11 mouse cellular contexts compared by ENCODE assay signal in the genomic region with DNA sequence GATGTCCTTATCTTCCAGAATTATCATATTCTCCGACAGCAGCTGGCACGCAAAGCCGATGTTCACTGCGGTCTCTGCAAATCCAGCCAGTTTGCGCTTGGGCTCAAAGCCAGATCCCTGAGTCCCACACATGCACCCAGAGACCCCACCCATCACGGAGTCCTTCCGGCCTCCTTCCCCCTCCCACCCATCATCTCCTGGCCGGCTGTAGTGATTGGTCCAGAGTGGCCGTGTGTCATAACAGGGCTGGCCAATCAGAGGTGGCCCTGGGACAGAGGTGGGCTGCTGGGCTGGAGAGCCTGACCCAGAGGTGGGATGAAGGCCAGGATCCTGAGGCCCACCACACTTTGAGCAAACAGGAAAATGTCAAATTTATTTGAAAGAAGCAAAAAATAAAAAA. TPM values are rescaled to one million over a fixed set of nuclear protein-coding genes. Genes with fewer than 3 reads are reported as not detected.
A peak's percentile ranks its signal among the peaks of the same experiment; 100 is the strongest.
DNase-seq lines count a peak whose midpoint lies in the region; ATAC-seq and TF ChIP-seq lines count a peak whose summit lies in the region.
"Had no signal": no experiment of that assay in that cellular context is flagged by ENCODE, and none has a peak within 500 bp of the region (broad histone marks: within the 10 kb centered on the region; RNA-seq: fewer than 3 reads in every experiment).

No protein-coding gene starts in this region.

- DNase-seq in heart, embryonic 10.5 days (ENCODE audit: low spot score), result no peak
- no peak for DNase-seq in heart, adult 11 months
- peak; percentile 72 for DNase-seq in ES-CJ7 (ENCODE audit: low read depth, low spot score)
- DNase-seq in forelimb bud, embryonic 11.5 days (ENCODE audit: low read depth, low spot score), result peak; percentile 39
- DNase-seq in midbrain, embryonic 11.5 days (ENCODE audit: low spot score, missing footprints), result no peak
- no peak for DNase-seq in adrenal gland, postnatal 10 days
- no peak for DNase-seq in thymus, adult 2 months
- no peak for DNase-seq in urinary bladder, postnatal 4 days (ENCODE audit: low spot score in 2 of 2)
- DNase-seq: kidney, postnatal 25 days had no signal

- TF ChIP-seq POLR2A in thymus, adult 2 months (IDR thresholded peaks at IDR 0.05; ENCODE audit: control insufficient read depth, extremely low read depth, insufficient read depth, low read length, poor library complexity), result no peak

- WGBS in heart, embryonic 10.5 days, result 23% methylated on average over 9 of the region's 9 CpGs
- WGBS in midbrain, embryonic 11.5 days, result 27% methylated on average over 9 of the region's 9 CpGs
- 54% methylated on average over 9 of the region's 9 CpGs for WGBS in thymus, adult 2 months

- H3K27me3 ChIP-seq in heart, embryonic 10.5 days (ENCODE audit: insufficient read depth, poor library complexity, severe bottlenecking), result peaks cover 46% of the 10 kb centered on the region
- no peaks in the 10 kb centered on the region for H3K27me3 ChIP-seq in midbrain, embryonic 11.5 days (ENCODE audit: control insufficient read depth, insufficient read depth, low read length)
- no peaks in the 10 kb centered on the region; the same call in 1 of the 2 replicates for H3K27me3 ChIP-seq in thymus, adult 2 months (ENCODE audit: control insufficient read depth, insufficient read depth, low read length)

- H3K4me3 ChIP-seq in heart, embryonic 10.5 days, result peak overlapping the region; percentile 16
- H3K4me3 ChIP-seq in midbrain, embryonic 11.5 days (ENCODE audit: low read depth, low read length), result peak overlapping the region; percentile 18; the same call in 1 of the 2 replicates
- no peak overlapping the region for H3K4me3 ChIP-seq in thymus, adult 2 months (ENCODE audit: control insufficient read depth, insufficient read depth, low read length)

- TF ChIP-seq CTCF in thymus, adult 2 months (IDR thresholded peaks at IDR 0.05; ENCODE audit: borderline replicate concordance, control insufficient read depth, extremely low read depth, insufficient read depth, low read length, poor library complexity), result no peak

- H3K27ac ChIP-seq in heart, embryonic 10.5 days, result no peak overlapping the region
- no peak overlapping the region for H3K27ac ChIP-seq in midbrain, embryonic 11.5 days (ENCODE audit: low read depth, low read length)
- no peak overlapping the region for H3K27ac ChIP-seq in thymus, adult 2 months (ENCODE audit: control insufficient read depth, insufficient read depth, low read length)

- ATAC-seq in midbrain, embryonic 11.5 days (ENCODE audit: low FRiP score), result peak; percentile 91

- H3K9ac ChIP-seq in midbrain, embryonic 11.5 days (ENCODE audit: low read length), result no peak overlapping the region

- H3K36me3 ChIP-seq in heart, embryonic 10.5 days, result no peaks in the 10 kb centered on the region
- no peaks in the 10 kb centered on the region for H3K36me3 ChIP-seq in midbrain, embryonic 11.5 days (ENCODE audit: control insufficient read depth, insufficient read depth, low read length)
- no peaks in the 10 kb centered on the region for H3K36me3 ChIP-seq in thymus, adult 2 months (ENCODE audit: control insufficient read depth, insufficient read depth, low read length)

- no peaks in the 10 kb centered on the region for H3K9me3 ChIP-seq in heart, embryonic 10.5 days
- H3K9me3 ChIP-seq in midbrain, embryonic 11.5 days (ENCODE audit: control insufficient read depth, low read length), result no peaks in the 10 kb centered on the region

- peak overlapping the region; percentile 31; the same call in 1 of the 2 replicates for H3K4me2 ChIP-seq in midbrain, embryonic 11.5 days

- peaks cover 21% of the 10 kb centered on the region for H3K4me1 ChIP-seq in heart, embryonic 10.5 days
- no peaks in the 10 kb centered on the region for H3K4me1 ChIP-seq in midbrain, embryonic 11.5 days (ENCODE audit: control insufficient read depth, insufficient read depth, low read length)
- no peaks in the 10 kb centered on the region for H3K4me1 ChIP-seq in thymus, adult 2 months (replicated peaks; ENCODE audit: control insufficient read depth, insufficient read depth, low read length)

RNA-seq across cellular contexts. Expression of a gene that starts 12.8 kb away (rescaled TPM):
- 0.31 and 0.32 TPM in 2 replicates for polyA plus RNA-seq in heart, embryonic 10.5 days (2016; fragmentation: Nextera tagmentation; extraction: Ambion mirVana)
- 0.81 and 1.2 TPM in 2 replicates for polyA plus RNA-seq in midbrain, embryonic 11.5 days (2014; fragmentation: Nextera tagmentation; extraction: Ambion mirVana)
- under 1 TPM; 0.27 to 0.36 TPM for total RNA-seq in adrenal gland, postnatal 10 days (2021)
- polyA plus RNA-seq in thymus, adult 2 months (2012; rRNA removed), result 0.20 and 0.31 TPM in 2 replicates

RNA-seq across cellular contexts. Expression of a gene that starts 31.5 kb away (rescaled TPM):
- polyA plus RNA-seq in heart, embryonic 10.5 days (2016; fragmentation: Nextera tagmentation; extraction: Ambion mirVana), result 0.44 TPM in 1 of 2 replicates, not detected in the other
- polyA plus RNA-seq in midbrain, embryonic 11.5 days (2014; fragmentation: Nextera tagmentation; extraction: Ambion mirVana), result 2.7 and 2.8 TPM in 2 replicates
- not detected for total RNA-seq in adrenal gland, postnatal 10 days (2021)
- 0.03 and 0.10 TPM in 2 replicates for polyA plus RNA-seq in thymus, adult 2 months (2012; rRNA removed)
- total RNA-seq: adrenal gland, adult 18-20 months had no signal
- polyA plus RNA-seq: spleen, adult 2 months had no signal

RNA-seq across cellular contexts. Expression of a gene that starts 35.2 kb away (rescaled TPM):
- polyA plus RNA-seq in heart, embryonic 10.5 days (2016; fragmentation: Nextera tagmentation; extraction: Ambion mirVana), result 25.1 and 26.9 TPM in 2 replicates
- polyA plus RNA-seq in midbrain, embryonic 11.5 days (2014; fragmentation: Nextera tagmentation; extraction: Ambion mirVana), result 21.6 and 23.5 TPM in 2 replicates
- total RNA-seq in adrenal gland, postnatal 10 days (2021), result 10 to 100 TPM; 31.9 to 44.5 TPM
- 188 and 209 TPM in 2 replicates for polyA plus RNA-seq in thymus, adult 2 months (2012; rRNA removed)

RNA-seq across cellular contexts. Expression of a gene that starts 50.9 kb away (rescaled TPM):
- 7.9 and 8.1 TPM in 2 replicates for polyA plus RNA-seq in heart, embryonic 10.5 days (2016; fragmentation: Nextera tagmentation; extraction: Ambion mirVana)
- 3.1 and 3.2 TPM in 2 replicates for polyA plus RNA-seq in midbrain, embryonic 11.5 days (2014; fragmentation: Nextera tagmentation; extraction: Ambion mirVana)
- total RNA-seq in adrenal gland, postnatal 10 days (2021), result 10 to 100 TPM; 12.4 to 14.1 TPM
- 31.0 and 46.9 TPM in 2 replicates for polyA plus RNA-seq in thymus, adult 2 months (2012; rRNA removed)

Comparison
In these comparisons a context has a peak if more than half of its experiments do, and no peak if none do; other contexts are left out.
1. DNase-seq: peak in ES-CJ7 (single experiment) and forelimb bud, embryonic 11.5 days (single experiment); none in heart, embryonic 10.5 days (single experiment), heart, adult 11 months (single experiment), midbrain, embryonic 11.5 days (single experiment), adrenal gland, postnatal 10 days (single experiment), thymus, adult 2 months (single experiment) and urinary bladder, postnatal 4 days (0 of 2).